Mouse (Mus musculus): ENCODE data around the gene Zfp768.

The Zfp768 gene

GRCm38 (mm10) chr7:127296786-127297555 lies 48.4 kb downstream of the Zfp768 start:
- DNase-seq (ENCODE audit: low spot score), result no peak

- DNase-seq (ENCODE audit: low spot score), result no peak
Measured at GRCm38 (mm10) chr7:127296098-127296497, 49.3 kb downstream of the Zfp768 start, which contains the start of gene Itgal. Itgal (plus strand) TSS chr7:127296260.
